Mouse (Mus musculus) hindbrain, embryonic 10.5 days (tissue): ENCODE data around the gene Mageb5. TPM values are rescaled to one million over a fixed set of nuclear protein-coding genes. Genes with fewer than 3 reads are reported as not detected.
"Not testable (repeated sequence)": the region's sequence is repeated elsewhere in the genome, so short reads cannot be mapped to it uniquely, and the experiment has no call there.

Experiments
- DNase-seq: peaks from one replicate; pipeline ENCODE4 v3.0.0-alpha.2; 2017; ENCODE audit warnings: low spot score
- H3K27ac ChIP-seq: fragments of 300-500 bp; sonication (generic); 2 replicates; pipeline ENCODE4 v1.5.1; 2016; ENCODE audit warnings: mild to moderate bottlenecking, moderate library complexity
- H3K27me3 ChIP-seq: fragments of 300-500 bp; sonication (generic); 2 replicates; pipeline ENCODE4 v1.6.1; 2016; ENCODE audit warnings: mild to moderate bottlenecking; ENCODE audit not compliant: poor library complexity, insufficient read depth, severe bottlenecking
- H3K36me3 ChIP-seq: fragments of 300-500 bp; sonication (generic); 2 replicates; pipeline ENCODE4 v1.6.1; 2016; ENCODE audit warnings: mild to moderate bottlenecking, moderate library complexity
- H3K4me1 ChIP-seq: fragments of 300-500 bp; sonication (generic); replicated peaks from 2 replicates; pipeline ENCODE4 v1.6.1; 2016; ENCODE audit warnings: mild to moderate bottlenecking
- H3K4me3 ChIP-seq: fragments of 300-500 bp; sonication (generic); 2 replicates; pipeline ENCODE4 v1.5.1; 2016; ENCODE audit warnings: mild to moderate bottlenecking, moderate library complexity
- H3K9me3 ChIP-seq: fragments of 300-500 bp; sonication (generic); 2 replicates; pipeline ENCODE4 v1.6.1; 2016; ENCODE audit warnings: mild to moderate bottlenecking, moderate library complexity
- WGBS: fragments of 180-500 bp; shearing (Covaris S2); methylation state at CpG from one replicate; pipeline ENCODE4 v1.1.7; 2016; 5-methylcytosine and 5-hydroxymethylcytosine counted together
- polyA plus RNA-seq: library from polyadenylated mRNA; unstranded; fragments of >200 nt; fragmentation: Nextera tagmentation; extraction: Ambion mirVana; gene quantifications from 2 replicates; pipeline ENCODE4 v1.2.1, GENCODE M21; 2016

Gene Mageb5
- polyA plus RNA-seq = not detected in 2 replicates

- H3K4me3 ChIP-seq, H3K36me3 ChIP-seq, H3K9me3 ChIP-seq, H3K27ac ChIP-seq, H3K27me3 ChIP-seq, H3K4me1 ChIP-seq, DNase-seq: not testable (repeated sequence)
- whole genome bisulfite sequencing = 93% methylated on average over 1 of the region's 1 CpGs
Measured at GRCm38 (mm10) chrX:91782918-91783317, at the start of gene Mageb5. TSS of gene Mageb5 (minus strand) at chrX:91783018.

- H3K4me3 ChIP-seq, H3K4me1 ChIP-seq, H3K27ac ChIP-seq, DNase-seq, H3K36me3 ChIP-seq, H3K9me3 ChIP-seq, H3K27me3 ChIP-seq: not testable (repeated sequence)
- WGBS = no CpG with 5 or more reads among the region's 1 CpGs
Measured at GRCm38 (mm10) chrX:91759591-91760226, 23.1 kb downstream of the Mageb5 start.

Other genes with a start within 250 kb of the Mageb5 start
- not detected in 2 replicates for gene 1700084M14Rik, start 207.1 kb downstream of the Mageb5 start, polyA plus RNA-seq
- not detected in 2 replicates for gene Gm14781, start 150.8 kb downstream of the Mageb5 start, polyA plus RNA-seq
- gene Mageb1, start 233.3 kb upstream of the Mageb5 start, polyA plus RNA-seq = not detected in 2 replicates